Mouse (Mus musculus) G1E (cell line): ENCODE results near the gene Pde10a.

ENCODE experiments used
- CTCF ChIP-seq: IDR thresholded peaks from 2 replicates; pipeline ENCODE4 v1.5.1; 2012; ENCODE audit warnings: low read depth, low read length, inconsistent platforms, mixed read lengths
- POLR2AphosphoS5 ChIP-seq: IDR thresholded peaks from 2 replicates; pipeline ENCODE4 v1.6.1; 2012; ENCODE audit warnings: low read depth, low read length, inconsistent platforms; ENCODE audit not compliant: insufficient replicate concordance

GRCm38 (mm10) chr17:8532609-8533008 lies 7.4 kb downstream of the Pde10a start:
- no peak for TF ChIP-seq CTCF
- no peak for TF ChIP-seq POLR2AphosphoS5
